Mouse (Mus musculus) layer of hippocampus, adult 9-11 months (tissue): ENCODE measurements around the gene Nab1.
"Not testable (repeated sequence)": the region's sequence is repeated elsewhere in the genome, so short reads cannot be mapped to it uniquely, and the experiment has no call there.

ENCODE experiments used
- DNase-seq: peaks from one replicate; pipeline ENCODE4 v3.0.0; 2022

Gene Nab1

GRCm38 (mm10) chr1:52500314-52500981 is at the start of gene Nab1:
Nab1 (minus strand) TSS chr1:52500679.
- peak; percentile 75 for DNase-seq

DNA sequence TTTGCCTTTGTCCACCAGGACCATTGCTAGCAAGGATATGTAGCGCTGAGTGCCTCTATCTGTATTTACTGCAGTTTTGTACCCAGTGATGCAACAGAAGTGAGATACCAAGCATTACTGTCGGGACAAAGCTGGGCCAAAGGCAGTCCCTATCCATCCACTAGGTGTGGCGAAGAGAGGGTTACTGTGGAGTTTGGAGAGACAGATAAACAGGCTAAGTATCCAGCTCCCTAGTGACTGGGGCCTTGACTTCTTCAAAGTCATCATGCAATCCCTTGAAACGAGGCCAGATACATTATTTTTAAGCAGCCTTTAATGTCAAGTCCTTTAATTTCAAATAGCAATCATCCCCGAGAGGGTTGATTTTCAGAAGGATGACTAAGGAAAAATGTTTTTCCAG is 47.0 kb upstream of the Nab1 start:
- DNase-seq = no peak

DNA sequence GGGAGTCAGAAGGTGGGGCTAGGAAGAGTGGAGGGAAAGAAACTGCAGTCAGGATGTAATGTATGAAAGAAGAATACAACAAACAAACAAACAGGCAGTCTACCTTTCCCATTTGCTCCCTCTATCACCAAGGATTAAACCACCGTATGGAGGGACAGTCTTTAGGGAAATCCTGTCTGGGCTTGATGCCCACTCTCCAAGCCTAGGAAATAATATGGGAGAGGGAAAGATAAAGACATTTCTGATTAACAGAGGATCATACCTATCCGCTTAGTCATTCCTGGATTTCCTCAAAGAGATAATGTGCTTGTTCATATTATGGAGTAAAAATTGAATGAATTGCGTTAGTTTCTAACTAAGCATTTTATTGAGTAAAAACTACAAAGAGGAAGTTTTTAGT is 46.3 kb upstream of the Nab1 start:
- DNase-seq = no peak

- DNase-seq = not testable (repeated sequence)
Observed at GRCm38 (mm10) chr1:52540124-52540523, 39.6 kb upstream of the Nab1 start.

- DNase-seq = no peak
Observed at GRCm38 (mm10) chr1:52529933-52530332, 29.5 kb upstream of the Nab1 start.

GRCm38 (mm10) chr1:52527656-52528055 is 27.2 kb upstream of the Nab1 start:
- DNase-seq = no peak

DNA sequence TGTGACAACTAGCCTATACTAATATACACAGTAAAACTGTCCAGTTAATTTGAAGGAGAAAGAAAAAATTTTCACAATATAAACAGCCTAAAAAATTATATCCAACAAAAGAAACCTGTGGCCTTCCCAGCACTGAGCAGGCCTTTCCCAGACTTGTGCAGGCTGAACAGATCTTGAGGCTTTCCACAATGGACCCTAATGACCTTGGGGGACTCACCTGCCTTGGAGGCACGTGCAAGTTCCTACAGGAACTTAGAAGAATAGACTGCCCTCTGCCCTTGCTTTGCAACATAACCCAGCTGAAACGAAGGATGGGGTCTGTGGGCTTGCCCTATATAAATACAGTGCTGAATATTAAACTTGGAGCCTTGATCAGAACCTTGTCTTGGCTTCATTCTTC is 26.8 kb upstream of the Nab1 start:
- DNase-seq = no peak

DNA sequence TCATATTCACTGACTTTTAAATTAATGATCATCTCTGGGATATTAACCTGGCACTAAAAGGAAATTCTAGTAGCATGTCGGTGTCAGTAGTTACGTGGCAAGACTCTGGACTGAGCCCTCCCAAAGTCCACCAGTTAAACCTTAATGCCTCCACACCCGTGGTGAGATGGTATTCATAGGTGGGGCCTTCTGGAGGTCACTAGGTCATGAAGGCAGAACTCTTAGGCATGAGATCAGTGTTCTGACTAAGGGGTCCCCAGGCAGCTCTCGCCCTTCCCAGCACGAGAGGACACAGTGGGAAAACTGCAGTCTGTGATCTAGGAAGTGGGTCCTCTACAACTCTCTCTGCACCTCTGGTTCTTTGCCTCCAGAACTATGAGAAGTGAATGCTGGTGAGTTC is 24.2 kb upstream of the Nab1 start:
- no peak for DNase-seq

DNA sequence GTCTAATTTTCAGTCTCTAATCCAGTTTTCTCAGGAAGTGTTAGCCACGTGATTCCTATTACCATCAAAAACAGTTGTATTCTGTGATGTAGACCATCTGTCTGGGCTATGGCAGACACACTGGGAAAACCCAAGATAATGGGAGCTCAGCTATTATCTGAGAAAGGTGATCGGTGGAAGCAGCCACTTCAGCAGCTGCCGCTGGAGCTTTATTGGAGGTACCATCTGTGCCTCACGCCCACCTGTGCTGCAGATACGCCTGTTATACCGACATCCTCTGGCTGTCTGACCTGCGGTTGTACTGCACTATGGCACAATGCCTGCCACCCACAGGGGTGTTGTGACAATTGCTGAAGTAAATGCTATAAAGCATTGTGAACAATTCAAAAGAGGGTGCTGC is 23.7 kb upstream of the Nab1 start:
- DNase-seq = peak; percentile 71

GRCm38 (mm10) chr1:52521436-52521993 is 21.0 kb upstream of the Nab1 start:
- DNase-seq = peak; percentile 70

- DNase-seq = peak; percentile 22
Observed at GRCm38 (mm10) chr1:52520131-52520530, 19.7 kb upstream of the Nab1 start.

GRCm38 (mm10) chr1:52515249-52515648 is 14.8 kb upstream of the Nab1 start:
- no peak for DNase-seq

DNA sequence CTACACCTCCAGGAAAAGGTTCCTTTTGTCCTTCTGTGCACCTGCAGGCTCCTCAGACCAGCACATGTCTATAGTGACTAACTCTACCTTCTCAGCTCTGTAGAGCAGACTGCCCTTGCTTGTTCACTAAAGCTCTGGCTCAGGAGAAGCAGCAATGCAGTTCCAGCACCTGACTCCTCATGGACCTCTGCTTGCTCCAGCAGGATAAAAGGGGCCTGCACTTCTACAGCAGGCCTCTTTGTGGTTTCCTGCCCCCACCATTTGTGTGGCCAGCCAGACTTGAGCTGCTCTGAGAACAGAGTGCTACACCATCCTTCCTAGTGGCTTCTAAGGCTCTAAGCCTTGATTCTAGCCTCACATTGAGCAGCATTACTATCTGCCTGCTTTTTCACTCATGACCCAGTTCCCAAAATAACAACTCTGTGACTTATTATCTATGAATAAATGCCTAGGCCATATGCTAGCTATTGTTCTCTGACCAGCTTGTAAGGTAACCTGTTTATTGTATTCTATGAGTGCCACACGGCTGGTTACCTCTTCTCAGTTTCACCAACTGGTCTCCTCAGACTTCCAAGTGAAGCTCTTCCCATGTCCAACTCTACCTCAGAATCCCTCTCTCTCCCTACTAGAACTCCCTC is 11.4 kb upstream of the Nab1 start:
- DNase-seq = no peak

GRCm38 (mm10) chr1:52506211-52506610 is 5.7 kb upstream of the Nab1 start:
- DNase-seq = no peak

GRCm38 (mm10) chr1:52502296-52502695 is 1.8 kb upstream of the Nab1 start:
- no peak for DNase-seq

DNA sequence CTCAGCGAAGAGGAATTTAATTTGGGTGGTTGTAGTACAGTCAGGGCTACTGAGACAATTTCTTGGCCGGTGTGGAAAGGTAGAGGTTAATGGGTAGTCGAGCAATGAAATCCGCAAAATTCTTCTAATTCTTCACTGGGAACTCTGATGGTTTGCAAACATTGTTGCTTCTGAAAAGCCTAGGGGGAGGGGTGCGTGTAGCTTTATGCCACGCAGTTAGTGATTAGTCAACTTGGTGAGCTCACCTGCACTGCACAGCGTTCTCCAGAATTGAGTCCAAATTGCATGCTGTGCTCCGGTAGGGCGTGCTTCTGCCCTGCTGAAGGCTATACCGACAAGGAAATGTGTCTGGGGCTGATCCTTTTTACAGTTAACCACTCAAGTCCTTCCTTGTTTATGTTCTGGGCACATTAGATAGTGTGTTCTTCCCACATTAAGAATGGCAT is 1.2 kb upstream of the Nab1 start:
- DNase-seq = no peak

GRCm38 (mm10) chr1:52501090-52501489 is 611 bp upstream of the Nab1 start:
- DNase-seq = no peak

GRCm38 (mm10) chr1:52499601-52500313 is 722 bp downstream of the Nab1 start:
- DNase-seq = peak; percentile 33

- no peak for DNase-seq
Observed at GRCm38 (mm10) chr1:52498786-52499450, 1.6 kb downstream of the Nab1 start.

DNA sequence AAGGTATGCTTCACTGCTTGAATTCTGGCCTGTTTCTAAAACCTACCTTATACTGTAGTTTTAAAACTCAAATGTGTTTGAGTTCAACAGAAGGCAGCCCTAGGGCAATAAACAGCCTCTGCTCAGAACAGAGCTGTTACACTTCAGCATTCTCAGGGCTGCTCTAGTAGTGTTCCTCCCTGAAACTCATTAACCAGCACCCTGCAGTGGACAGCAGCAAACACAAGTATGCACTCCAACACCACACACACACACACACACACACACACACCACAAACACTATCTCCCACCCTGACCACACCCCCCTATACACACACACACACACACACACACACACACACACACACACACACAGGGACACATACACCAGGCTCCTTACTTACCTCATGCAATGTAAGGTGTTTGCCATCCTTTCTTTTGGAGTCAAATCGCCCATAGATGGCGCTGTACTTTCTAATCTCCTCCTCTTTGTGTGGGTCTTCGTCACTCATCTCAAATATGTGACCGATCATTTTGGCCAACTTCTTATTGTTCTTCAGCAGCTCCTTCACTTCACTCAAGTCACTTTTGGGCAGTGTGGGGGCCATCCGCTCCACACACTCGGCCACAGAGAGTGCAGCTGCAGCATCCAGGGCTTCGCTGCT is 10.8 kb downstream of the Nab1 start:
- DNase-seq = no peak

- DNase-seq = no peak
Observed at GRCm38 (mm10) chr1:52484980-52485379, 15.5 kb downstream of the Nab1 start.

DNA sequence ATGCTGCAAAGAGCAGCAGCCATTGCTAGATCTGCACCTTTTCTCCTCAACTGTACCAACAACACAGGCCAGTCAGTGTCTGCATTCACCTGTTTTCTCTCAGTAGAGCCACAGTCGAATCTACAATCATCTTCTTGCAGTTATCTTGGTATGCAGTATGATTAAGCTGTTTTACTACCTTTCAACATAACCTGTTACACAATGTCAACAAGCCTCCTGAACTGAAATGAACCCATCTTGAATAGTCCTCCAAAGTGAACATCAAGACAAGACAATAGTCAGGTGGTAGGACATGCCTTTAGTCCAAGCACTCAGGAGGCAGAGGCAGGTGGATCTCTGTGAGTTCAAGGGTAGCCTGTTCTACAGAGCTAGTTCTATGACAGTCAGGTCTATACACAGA is 26.2 kb downstream of the Nab1 start:
- no peak for DNase-seq
